20 mouse cellular contexts compared by ENCODE assay signal in the genomic region with DNA sequence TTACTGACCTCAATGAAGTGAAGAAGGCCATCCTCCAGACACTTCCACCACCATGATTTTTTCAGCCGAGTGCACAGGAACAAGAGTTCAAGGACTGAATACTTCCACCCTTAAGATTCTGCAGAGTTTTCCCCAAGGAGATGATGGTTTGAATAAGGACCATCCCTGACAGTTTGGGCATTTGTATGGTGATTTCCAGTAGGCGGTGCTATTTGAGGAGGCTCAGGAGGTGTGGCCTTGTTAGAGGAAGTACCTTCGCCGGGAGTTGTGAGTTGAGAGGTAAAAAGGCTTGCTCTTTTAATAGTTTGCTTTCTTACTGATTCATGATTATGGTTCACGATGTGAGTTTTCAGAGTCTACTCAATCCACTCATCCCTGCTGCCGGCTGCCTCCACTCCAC.
DNase-seq lines count a peak whose midpoint lies in the region; TF ChIP-seq lines count a peak whose summit lies in the region.
"Had no signal": no experiment of that assay in that cellular context is flagged by ENCODE, and none has a peak within 500 bp of the region (broad histone marks: within the 10 kb centered on the region; RNA-seq: fewer than 3 reads in every experiment).

No protein-coding gene starts in this region.

- H3K9ac ChIP-seq in ES-Bruce4 (ENCODE audit: low read depth, poor library complexity, severe bottlenecking): no peak overlapping the region
- no peak overlapping the region for H3K9ac ChIP-seq in MEL (ENCODE audit: control insufficient read depth, low read depth, low read length, poor library complexity, severe bottlenecking)
- H3K9ac ChIP-seq: embryonic facial prominence, embryonic 12.5 days; forebrain, embryonic 13.5 days; forebrain, embryonic 15.5 days; forebrain, postnatal 0 days had no signal

- TF ChIP-seq CTCF in ES-Bruce4 (IDR thresholded peaks at IDR 0.05; ENCODE audit: low read depth, low read length) (no peak), MEL (IDR thresholded peaks at IDR 0.05 in 2 of 3, conservative IDR thresholded peaks at IDR 0.05 in 1 of 3; ENCODE audit: control insufficient read depth in 1 of 3, insufficient read depth in 1 of 3, low read depth in 2 of 3, low read length in 3 of 3, poor library complexity in 1 of 3, severe bottlenecking in 1 of 3) (no peak)

- peak; percentile 25 for DNase-seq in A20 (ENCODE audit: low read depth, low spot score)
- peak; percentile 1 for DNase-seq in MEL (ENCODE audit: low read depth, low spot score)
- DNase-seq in ZHBTc4 (ENCODE audit: low read depth, low spot score): peak; percentile 67
- DNase-seq in cerebellum, postnatal 36 days: no peak
- no peak for DNase-seq in kidney, adult 9 months
- DNase-seq in thymus, postnatal 4 days: no peak
- DNase-seq: adrenal gland, adult 8-10 months; adrenal gland, postnatal 14 days; cerebellum, adult 11 months; cerebellum, adult 18-20 months; cerebellum, adult 8-10 months; cerebellum, adult 9-11 months; cerebellum, postnatal 14 days; forebrain, postnatal 0 days had no signal

- no peak overlapping the region for H3K4me3 ChIP-seq in ES-Bruce4 (ENCODE audit: low read depth, low read length)
- no peak overlapping the region for H3K4me3 ChIP-seq in MEL (ENCODE audit: control insufficient read depth in 1 of 2, insufficient read depth in 1 of 2, low read depth in 2 of 2, low read length in 2 of 2)
- H3K4me3 ChIP-seq: embryonic facial prominence, embryonic 10.5 days; embryonic facial prominence, embryonic 12.5 days; forebrain, embryonic 13.5 days; forebrain, embryonic 15.5 days had no signal

- H3K36me3 ChIP-seq in ES-Bruce4 (ENCODE audit: control insufficient read depth, insufficient read depth, low read length, poor library complexity, severe bottlenecking) (no peaks in the 10 kb centered on the region), MEL (ENCODE audit: control insufficient read depth in 1 of 2, insufficient read depth in 2 of 2, low read length in 2 of 2) (no peaks in the 10 kb centered on the region)
- H3K36me3 ChIP-seq: embryonic facial prominence, embryonic 10.5 days; embryonic facial prominence, embryonic 12.5 days; forebrain, embryonic 15.5 days; G1E had no signal

- no peak for TF ChIP-seq RAD21 in MEL (IDR thresholded peaks at IDR 0.05; ENCODE audit: low read depth, low read length)

- TF ChIP-seq POLR2A in ES-Bruce4 (IDR thresholded peaks at IDR 0.05; ENCODE audit: insufficient read depth, low read length) (no peak), MEL (IDR thresholded peaks at IDR 0.05; ENCODE audit: control insufficient read depth in 1 of 2, insufficient read depth in 1 of 2, low read depth in 1 of 2, low read length in 2 of 2, poor library complexity in 1 of 2) (no peak)

- H3K9me3 ChIP-seq in ES-Bruce4 (replicated peaks; ENCODE audit: control insufficient read depth, insufficient read depth, low read length, poor library complexity, severe bottlenecking) (no peaks in the 10 kb centered on the region), MEL (replicated peaks; ENCODE audit: insufficient read depth, low read length) (no peaks in the 10 kb centered on the region)
- H3K9me3 ChIP-seq: embryonic facial prominence, embryonic 10.5 days; embryonic facial prominence, embryonic 12.5 days; forebrain, embryonic 13.5 days; forebrain, embryonic 15.5 days; G1E had no signal

- H3K4me1 ChIP-seq in ES-Bruce4 (ENCODE audit: control insufficient read depth, insufficient read depth, low read length) (peaks cover 3% of the 10 kb centered on the region), MEL (ENCODE audit: control insufficient read depth in 1 of 2, insufficient read depth in 2 of 2, low read length in 2 of 2) (no peaks in the 10 kb centered on the region)
- H3K4me1 ChIP-seq: embryonic facial prominence, embryonic 12.5 days; forebrain, embryonic 13.5 days; forebrain, embryonic 15.5 days had no signal

- TF ChIP-seq EP300 in ES-Bruce4 (IDR thresholded peaks at IDR 0.05; ENCODE audit: insufficient read depth, low read depth, low read length) (no peak), MEL (IDR thresholded peaks at IDR 0.05; ENCODE audit: low read depth in 1 of 2, low read length in 2 of 2) (no peak)

- H3K27ac ChIP-seq in ES-Bruce4 (ENCODE audit: insufficient read depth, low read length) (peak overlapping the region; percentile 59), MEL (ENCODE audit: control insufficient read depth, low read depth, low read length) (no peak overlapping the region)
- H3K27ac ChIP-seq: embryonic facial prominence, embryonic 10.5 days; embryonic facial prominence, embryonic 12.5 days; forebrain, embryonic 13.5 days; forebrain, embryonic 15.5 days had no signal

- no peaks in the 10 kb centered on the region for H3K27me3 ChIP-seq in ES-Bruce4 (ENCODE audit: control insufficient read depth, insufficient read depth, low read length, poor library complexity, severe bottlenecking)
- H3K27me3 ChIP-seq in MEL (ENCODE audit: control insufficient read depth in 1 of 2, insufficient read depth in 2 of 2, low read length in 2 of 2): no peaks in the 10 kb centered on the region
- H3K27me3 ChIP-seq: embryonic facial prominence, embryonic 12.5 days; forebrain, embryonic 13.5 days; forebrain, embryonic 15.5 days had no signal

- H3K79me2 ChIP-seq in MEL (ENCODE audit: control insufficient read depth, insufficient read depth, low read length, poor library complexity): no peaks in the 10 kb centered on the region

TF ChIP-seq in MEL, 35 proteins besides CTCF, POLR2A, EP300 and RAD21:
- TF ChIP-seq TAL1 (IDR thresholded peaks at IDR 0.05; ENCODE audit: low read length) (no peak), JUND (IDR thresholded peaks at IDR 0.05; ENCODE audit: low read depth, low read length) (no peak), ZKSCAN1 (IDR thresholded peaks at IDR 0.05; ENCODE audit: low read depth, low read length) (no peak), MYB (IDR thresholded peaks at IDR 0.05; ENCODE audit: low read depth, low read length) (no peak), USF1 (IDR thresholded peaks at IDR 0.05; ENCODE audit: low read depth, low read length) (no peak), CHD1 (IDR thresholded peaks at IDR 0.05; ENCODE audit: low read depth, low read length) (no peak), HCFC1 (IDR thresholded peaks at IDR 0.05; ENCODE audit: low read depth, low read length) (no peak), ELF1 (IDR thresholded peaks at IDR 0.05; ENCODE audit: low read depth, low read length) (no peak), E2F4 (IDR thresholded peaks at IDR 0.05; ENCODE audit: borderline replicate concordance, low read depth, low read length) (no peak), MAFK (IDR thresholded peaks at IDR 0.05; ENCODE audit: borderline replicate concordance, low read depth, low read length) (no peak), ETS1 (IDR thresholded peaks at IDR 0.05; ENCODE audit: low read depth, low read length) (no peak), USF2 (IDR thresholded peaks at IDR 0.05; ENCODE audit: borderline replicate concordance in 1 of 2, insufficient read depth in 1 of 2, low read depth in 1 of 2, low read length in 2 of 2) (no peak), NRF1 (IDR thresholded peaks at IDR 0.05; ENCODE audit: insufficient read depth, low read depth, low read length, poor library complexity, severe bottlenecking) (no peak), UBTF (IDR thresholded peaks at IDR 0.05; ENCODE audit: borderline replicate concordance, insufficient read depth, low read depth, low read length) (no peak), MEF2A (IDR thresholded peaks at IDR 0.05; ENCODE audit: extremely low read depth, insufficient replicate concordance, low read depth, low read length, poor library complexity, severe bottlenecking) (no peak), KAT2A (conservative IDR thresholded peaks at IDR 0.05; ENCODE audit: low read depth, low read length) (no peak), TBP (IDR thresholded peaks at IDR 0.05; ENCODE audit: low read depth, low read length) (no peak)

Comparison
In these comparisons a context has a peak if more than half of its experiments do, and no peak if none do; other contexts are left out.
1. DNase-seq: peak in A20 (single experiment), MEL (single experiment) and ZHBTc4 (single experiment); none in cerebellum, postnatal 36 days (0 of 2), kidney, adult 9 months (single experiment) and thymus, postnatal 4 days (single experiment).